Mouse (Mus musculus): ENCODE data around the gene Supt3. TPM values are rescaled to one million over a fixed set of nuclear protein-coding genes. Genes with fewer than 3 reads are reported as not detected.

Gene Supt3
- total and polyA plus RNA-seq, 2 experiments from 2014 or later: 7.4 to 24.9 TPM

GRCm38 (mm10) chr17:45020155-45020930, 243.4 kb downstream of the Supt3 start:
- no peaks in the 10 kb centered on the region for H3K27me3 ChIP-seq (ENCODE audit: insufficient read depth, low read length)
- WGBS: 75% methylated on average over 8 of the region's 8 CpGs
- H3K4me2 ChIP-seq (ENCODE audit: low read depth, low read length): no peak overlapping the region
- ATAC-seq (no peak), DNase-seq (ENCODE audit: low spot score) (no peak)
- no peak for TF ChIP-seq CTCF (IDR thresholded peaks at IDR 0.05; ENCODE audit: low read depth)
- H3K36me3 ChIP-seq (ENCODE audit: insufficient read depth, low read length): no peaks in the 10 kb centered on the region
- H3K9me3 ChIP-seq (ENCODE audit: low read length): no peaks in the 10 kb centered on the region
- H3K27ac ChIP-seq: no peak overlapping the region
- no peak overlapping the region for H3K4me3 ChIP-seq (ENCODE audit: low read length)
- H3K4me1 ChIP-seq (ENCODE audit: insufficient read depth, low read length): no peaks in the 10 kb centered on the region
- no peak overlapping the region for H3K9ac ChIP-seq (replicated peaks; ENCODE audit: low read length)

GRCm38 (mm10) chr17:45028441-45028840, 251.5 kb downstream of the Supt3 start:
- Histone ChIP-seq H3K4me2 (ENCODE audit: low read depth, low read length) (no peak overlapping the region), H3K36me3 (ENCODE audit: insufficient read depth, low read length) (no peaks in the 10 kb centered on the region), H3K27me3 (ENCODE audit: insufficient read depth, low read length) (no peaks in the 10 kb centered on the region), H3K27ac (no peak overlapping the region), H3K4me3 (ENCODE audit: low read length) (no peak overlapping the region), H3K9me3 (ENCODE audit: low read length) (no peaks in the 10 kb centered on the region), H3K9ac (replicated peaks; ENCODE audit: low read length) (no peak overlapping the region), H3K4me1 (ENCODE audit: insufficient read depth, low read length) (no peaks in the 10 kb centered on the region)
- WGBS: 72% methylated on average over 3 of the region's 3 CpGs
- TF ChIP-seq CTCF (IDR thresholded peaks at IDR 0.05; ENCODE audit: low read depth): no peak
- ATAC-seq (no peak), DNase-seq (ENCODE audit: low spot score) (no peak)

- no peak for ATAC-seq
- TF ChIP-seq CTCF (IDR thresholded peaks at IDR 0.05; ENCODE audit: low read depth): no peak
Measured at GRCm38 (mm10) chr17:45029106-45029505, 252.2 kb downstream of the Supt3 start.

GRCm38 (mm10) chr17:45032209-45032608, 255.3 kb downstream of the Supt3 start:
- WGBS: 83% methylated on average over 6 of the region's 6 CpGs
- H3K36me3 ChIP-seq (ENCODE audit: insufficient read depth, low read length): no peaks in the 10 kb centered on the region
- H3K27ac ChIP-seq: no peak overlapping the region
- no peak overlapping the region for H3K4me3 ChIP-seq (ENCODE audit: low read length)
- H3K4me2 ChIP-seq (ENCODE audit: low read depth, low read length): no peak overlapping the region
- ATAC-seq (no peak), DNase-seq (ENCODE audit: low spot score) (no peak)
- H3K27me3 ChIP-seq (ENCODE audit: insufficient read depth, low read length): no peaks in the 10 kb centered on the region
- H3K4me1 ChIP-seq (ENCODE audit: insufficient read depth, low read length): no peaks in the 10 kb centered on the region
- no peak overlapping the region for H3K9ac ChIP-seq (replicated peaks; ENCODE audit: low read length)
- no peaks in the 10 kb centered on the region for H3K9me3 ChIP-seq (ENCODE audit: low read length)
- no peak for TF ChIP-seq CTCF (IDR thresholded peaks at IDR 0.05; ENCODE audit: low read depth)

More at GRCm38 (mm10) chr17:45029106-45029505, 252.2 kb downstream of the Supt3 start:
- H3K9ac ChIP-seq (replicated peaks; ENCODE audit: low read length): no peak overlapping the region
- no peak overlapping the region for H3K4me3 ChIP-seq (ENCODE audit: low read length)
- no peaks in the 10 kb centered on the region for H3K36me3 ChIP-seq (ENCODE audit: insufficient read depth, low read length)
- no peak overlapping the region for H3K4me2 ChIP-seq (ENCODE audit: low read depth, low read length)
- WGBS: 93% methylated on average over 1 of the region's 1 CpGs
- H3K27ac ChIP-seq: no peak overlapping the region
- H3K27me3 ChIP-seq (ENCODE audit: insufficient read depth, low read length): no peaks in the 10 kb centered on the region
- no peak for DNase-seq (ENCODE audit: low spot score)
- no peaks in the 10 kb centered on the region for H3K4me1 ChIP-seq (ENCODE audit: insufficient read depth, low read length)
- no peaks in the 10 kb centered on the region for H3K9me3 ChIP-seq (ENCODE audit: low read length)

GRCm38 (mm10) chr17:45033617-45034016, 256.7 kb downstream of the Supt3 start:
- no peak overlapping the region for H3K27ac ChIP-seq
- no peak overlapping the region for H3K9ac ChIP-seq (replicated peaks; ENCODE audit: low read length)
- TF ChIP-seq CTCF (IDR thresholded peaks at IDR 0.05; ENCODE audit: low read depth): no peak
- H3K4me1 ChIP-seq (ENCODE audit: insufficient read depth, low read length): no peaks in the 10 kb centered on the region
- H3K9me3 ChIP-seq (ENCODE audit: low read length): no peaks in the 10 kb centered on the region
- no peak overlapping the region for H3K4me3 ChIP-seq (ENCODE audit: low read length)
- H3K4me2 ChIP-seq (ENCODE audit: low read depth, low read length): no peak overlapping the region
- no peaks in the 10 kb centered on the region for H3K27me3 ChIP-seq (ENCODE audit: insufficient read depth, low read length)
- ATAC-seq (no peak), DNase-seq (ENCODE audit: low spot score) (no peak)
- WGBS: 77% methylated on average over 7 of the region's 7 CpGs
- H3K36me3 ChIP-seq (ENCODE audit: insufficient read depth, low read length): no peaks in the 10 kb centered on the region

- WGBS: 88% methylated on average over 2 of the region's 2 CpGs
- Histone ChIP-seq H3K9ac (replicated peaks; ENCODE audit: low read length) (no peak overlapping the region), H3K4me1 (ENCODE audit: insufficient read depth, low read length) (no peaks in the 10 kb centered on the region), H3K27ac (no peak overlapping the region), H3K27me3 (ENCODE audit: insufficient read depth, low read length) (no peaks in the 10 kb centered on the region), H3K4me3 (ENCODE audit: low read length) (no peak overlapping the region), H3K36me3 (ENCODE audit: insufficient read depth, low read length) (no peaks in the 10 kb centered on the region), H3K4me2 (ENCODE audit: low read depth, low read length) (no peak overlapping the region), H3K9me3 (ENCODE audit: low read length) (no peaks in the 10 kb centered on the region)
- no peak for ATAC-seq
- TF ChIP-seq CTCF (IDR thresholded peaks at IDR 0.05; ENCODE audit: low read depth): no peak
- DNase-seq (ENCODE audit: low spot score): no peak
Measured at GRCm38 (mm10) chr17:45041084-45041483, 264.1 kb downstream of the Supt3 start.

- Histone ChIP-seq H3K9ac (replicated peaks; ENCODE audit: low read length) (no peak overlapping the region), H3K27ac (no peak overlapping the region), H3K27me3 (ENCODE audit: insufficient read depth, low read length) (no peaks in the 10 kb centered on the region), H3K4me1 (ENCODE audit: insufficient read depth, low read length) (no peaks in the 10 kb centered on the region), H3K9me3 (ENCODE audit: low read length) (no peaks in the 10 kb centered on the region), H3K4me3 (ENCODE audit: low read length) (no peak overlapping the region), H3K4me2 (ENCODE audit: low read depth, low read length) (no peak overlapping the region), H3K36me3 (ENCODE audit: insufficient read depth, low read length) (no peaks in the 10 kb centered on the region)
- DNase-seq (ENCODE audit: low spot score): no peak
- TF ChIP-seq CTCF (IDR thresholded peaks at IDR 0.05; ENCODE audit: low read depth): peak; percentile 47
- no peak for ATAC-seq
Measured at GRCm38 (mm10) chr17:45045804-45046203, 268.9 kb downstream of the Supt3 start.
